Mouse (Mus musculus) megakaryocyte, embryonic 14.5 days (primary cell): Measurements from ENCODE around the gene Zp3.

Source experiments
- FLI1 ChIP-seq: IDR thresholded peaks from 2 replicates; pipeline ENCODE4 v1.6.1; 2012; ENCODE audit warnings: low read length, inconsistent platforms, mixed read lengths
- GATA1 ChIP-seq: IDR thresholded peaks from 3 replicates; pipeline ENCODE4 v1.6.1; 2012; ENCODE audit warnings: mixed read lengths, low read length, inconsistent platforms, borderline replicate concordance

DNA sequence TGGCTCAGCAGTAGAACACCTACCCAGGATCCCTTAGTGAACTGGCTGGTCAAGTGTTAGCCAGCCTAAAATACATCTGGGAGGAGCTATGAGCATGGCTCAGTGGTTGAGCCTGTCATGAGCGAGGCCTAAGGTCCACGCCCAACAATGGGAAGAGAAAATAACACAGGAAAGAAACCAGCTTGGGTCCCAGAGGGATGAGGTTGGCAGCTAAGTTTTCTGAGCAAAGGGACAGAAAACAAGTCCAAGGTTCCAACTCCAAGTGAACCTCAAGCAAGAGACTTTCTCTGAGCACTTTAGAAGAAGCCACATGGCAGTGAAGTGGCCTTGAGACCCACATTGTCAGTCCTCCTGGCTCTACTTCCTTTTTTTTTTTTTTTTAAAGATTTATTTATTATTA, 28.2 kb upstream of the Zp3 start:
- TF ChIP-seq GATA1 = no peak
- TF ChIP-seq FLI1 = no peak
